8 mouse cellular contexts compared by ENCODE assay signal in genomic region chr5:88721565-88722212, GRCm38 (mm10). TPM values are rescaled to one million over a fixed set of nuclear protein-coding genes. Genes with fewer than 3 reads are reported as not detected.
DNase-seq lines count a peak whose midpoint lies in the region; ATAC-seq and TF ChIP-seq lines count a peak whose summit lies in the region.

No protein-coding gene starts in this region.

- TF ChIP-seq RAD21 in CH12.LX (IDR thresholded peaks at IDR 0.05; ENCODE audit: low read depth, low read length) = no peak

- dilution Hi-C loops in CH12.LX (cut with MboI; ENCODE audit: extremely low pct_ligation_motif_present, extremely low pct_unique_long_range_greater_than_20kb, low sequenced_read_pairs) = no loop called here

- TF ChIP-seq EP300 in CH12.LX (IDR thresholded peaks at IDR 0.05; ENCODE audit: low read length) = no peak

- 1% methylated on average over 31 of the region's 31 CpGs for WGBS in embryonic facial prominence, embryonic 12.5 days
- 8% methylated on average over 31 of the region's 31 CpGs for WGBS in macrophage (ENCODE audit: missing documents)

- peaks cover 12 to 44% of the 10 kb centered on the region in 2 experiments for H3K4me1 ChIP-seq in CH12.LX (ENCODE audit: control insufficient read depth in 1 of 2, insufficient read depth in 2 of 2)
- H3K4me1 ChIP-seq in embryonic facial prominence, embryonic 12.5 days = peaks cover 22% of the 10 kb centered on the region

- peaks cover 32% of the 10 kb centered on the region for H3K79me2 ChIP-seq in CH12.LX (replicated peaks; ENCODE audit: control insufficient read depth, extremely low read depth, insufficient read depth, poor library complexity, severe bottlenecking)
- H3K79me2 ChIP-seq in macrophage (ENCODE audit: inconsistent target) = peaks cover 57% of the 10 kb centered on the region

- in situ Hi-C loops in CH12.LX (cut with MboI; ENCODE audit: low pct_ligation_motif_present, low pct_unique_long_range_greater_than_20kb, low sequenced_read_pairs) = no loop called here

- peak; percentile 16; the same call in 1 of the 2 replicates for ATAC-seq in embryonic facial prominence, embryonic 12.5 days (ENCODE audit: insufficient number of reproducible peaks, insufficient read depth, low FRiP score, low TSS enrichment)

- no peaks in the 10 kb centered on the region for H3K27me3 ChIP-seq in CH12.LX (replicated peaks)
- no peaks in the 10 kb centered on the region for H3K27me3 ChIP-seq in embryonic facial prominence, embryonic 12.5 days

- H3K9ac ChIP-seq in CH12.LX (ENCODE audit: insufficient read depth, low read depth) = peak overlapping the region; percentile 99
- H3K9ac ChIP-seq in embryonic facial prominence, embryonic 12.5 days = peak overlapping the region; percentile 95

- H3K27ac ChIP-seq in CH12.LX (ENCODE audit: insufficient read depth, low read depth) = no peak overlapping the region
- peak overlapping the region; percentile 94 for H3K27ac ChIP-seq in embryonic facial prominence, embryonic 12.5 days
- H3K27ac ChIP-seq in macrophage = no peak overlapping the region

- intact Hi-C loops in heart, postnatal 36 days (cut with DNase I) = loop anchor here (2.0 to 5.0 kb wide), 2 partner anchors 43 to 164 kb away; partner anchors contain the start of gene Dck

- no peaks in the 10 kb centered on the region for H3K9me3 ChIP-seq in CH12.LX (replicated peaks; ENCODE audit: low read length)
- no peaks in the 10 kb centered on the region for H3K9me3 ChIP-seq in embryonic facial prominence, embryonic 12.5 days

- no peak for TF ChIP-seq CTCF in CH12.LX (conservative IDR thresholded peaks at IDR 0.05 in 1 of 2, IDR thresholded peaks at IDR 0.05 in 1 of 2; ENCODE audit: low read depth in 2 of 2, low read length in 2 of 2)

- DNase-seq in CH12.LX (ENCODE audit: extremely low read depth) = no peak
- DNase-seq in adrenal gland, postnatal 10 days = peak; percentile 60
- DNase-seq in heart, postnatal 36 days = peak; percentile 40 to 51
- DNase-seq in layer of hippocampus, postnatal 10 days (ENCODE audit: low spot score in 2 of 2) = peak; percentile 34 to 41
- DNase-seq in right cerebral cortex, postnatal 10 days (ENCODE audit: low spot score in 2 of 2) = peak; percentile 39 to 49
- peak; percentile 36 for DNase-seq in yolk sac, embryonic 10.5 days (ENCODE audit: low spot score)

- H3K4me2 ChIP-seq in CH12.LX (ENCODE audit: insufficient read depth, low read depth, poor library complexity, severe bottlenecking) = peak overlapping the region; percentile 60
- peak overlapping the region; percentile 97 for H3K4me2 ChIP-seq in embryonic facial prominence, embryonic 12.5 days (replicated peaks)

- peaks cover 0 to 10% of the 10 kb centered on the region in 2 experiments for H3K36me3 ChIP-seq in CH12.LX (replicated peaks in 1 of 2; ENCODE audit: control insufficient read depth in 1 of 2, insufficient read depth in 1 of 2, low read length in 1 of 2)
- H3K36me3 ChIP-seq in embryonic facial prominence, embryonic 12.5 days = no peaks in the 10 kb centered on the region
- H3K36me3 ChIP-seq in macrophage (ENCODE audit: inconsistent target) = no peaks in the 10 kb centered on the region

- TF ChIP-seq POLR2A in CH12.LX (IDR thresholded peaks at IDR 0.05; ENCODE audit: low read depth, low read length) = no peak

- H3K4me3 ChIP-seq in CH12.LX (replicated peaks in 1 of 3; ENCODE audit: low read depth in 2 of 3, low read length in 2 of 3, poor library complexity in 1 of 3) = peak overlapping the region; percentile 73 to 100 (median 99)
- H3K4me3 ChIP-seq in embryonic facial prominence, embryonic 12.5 days = peak overlapping the region; percentile 94
- peak overlapping the region; percentile 49 for H3K4me3 ChIP-seq in macrophage (ENCODE audit: inconsistent target)

TF ChIP-seq in CH12.LX, 34 proteins besides CTCF, POLR2A, EP300 and RAD21:
- TF ChIP-seq HCFC1 (IDR thresholded peaks at IDR 0.05; ENCODE audit: low read depth, low read length) = no peak
- TF ChIP-seq ZNF384 (IDR thresholded peaks at IDR 0.05; ENCODE audit: low read depth, low read length) = no peak
- no peak for TF ChIP-seq JUN (IDR thresholded peaks at IDR 0.05; ENCODE audit: insufficient read depth, low read depth, low read length)
- no peak for TF ChIP-seq TCF12 (IDR thresholded peaks at IDR 0.05; ENCODE audit: low read depth, low read length)
- TF ChIP-seq ZC3H11A (IDR thresholded peaks at IDR 0.05; ENCODE audit: low read depth, low read length) = no peak
- TF ChIP-seq SMC3 (IDR thresholded peaks at IDR 0.05; ENCODE audit: low read depth, low read length) = no peak
- no peak for TF ChIP-seq NRF1 (IDR thresholded peaks at IDR 0.05; ENCODE audit: low read depth, low read length)
- no peak for TF ChIP-seq KAT2A (IDR thresholded peaks at IDR 0.05; ENCODE audit: insufficient replicate concordance, low read length)
- TF ChIP-seq MAX (IDR thresholded peaks at IDR 0.05; ENCODE audit: low read length) = no peak
- no peak for TF ChIP-seq MXI1 (IDR thresholded peaks at IDR 0.05; ENCODE audit: low read depth, low read length)
- no peak for TF ChIP-seq SIN3A (IDR thresholded peaks at IDR 0.05; ENCODE audit: low read length)
- no peak for TF ChIP-seq ZKSCAN1 (IDR thresholded peaks at IDR 0.05; ENCODE audit: borderline replicate concordance, low read depth, low read length)
- no peak for TF ChIP-seq GABPA (IDR thresholded peaks at IDR 0.05; ENCODE audit: insufficient replicate concordance, low read depth, low read length)
- no peak for TF ChIP-seq USF2 (conservative IDR thresholded peaks at IDR 0.05; ENCODE audit: low read depth, low read length)
- no peak for TF ChIP-seq ELF1 (IDR thresholded peaks at IDR 0.05; ENCODE audit: low read depth, low read length)
- no peak for TF ChIP-seq JUND (conservative IDR thresholded peaks at IDR 0.05; ENCODE audit: low read depth, low read length)

RNA-seq across cellular contexts. Expression of gene Mob1b, which starts 1.0 kb away (rescaled TPM):
- 7.0 and 7.6 TPM in 2 replicates for total RNA-seq in CH12.LX (2012; rRNA removed)
- total RNA-seq in CH12.LX (2014; rRNA removed) = 11.9 and 13.0 TPM in 2 replicates
- 9.0 and 10.5 TPM in 2 replicates for polyA plus RNA-seq in CH12.LX (2012; ENCODE audit: insufficient read length, low read depth)
- 10 to 100 TPM; 32.0 to 33.6 TPM for total RNA-seq in adrenal gland, postnatal 10 days (2021)
- polyA plus RNA-seq in embryonic facial prominence, embryonic 12.5 days (2016; fragmentation: Nextera tagmentation; extraction: Ambion mirVana) = 11.8 and 13.7 TPM in 2 replicates
- 10 to 100 TPM; 24.0 to 26.8 TPM for total RNA-seq in heart, postnatal 36 days (2021)
- total RNA-seq in layer of hippocampus, postnatal 10 days (2021) = 10 to 100 TPM; 33.4 to 34.5 TPM
- total RNA-seq in macrophage (2018; cell fraction: chromatin; rRNA removed) = 100 to 1,000 TPM in 6 of 26 experiments, 10 to 100 TPM in 20; 25.1 to 127 (median 79.7) TPM
- 10 to 100 TPM; 20.8 to 41.3 (median 28.3) TPM for total RNA-seq in macrophage (2018; cell fraction: cytosol; rRNA removed)
- total RNA-seq in macrophage (2018; cell fraction: nucleus; rRNA removed) = 100 to 1,000 TPM in 2 of 26 experiments, 10 to 100 TPM in 24; 36.2 to 156 (median 66.0) TPM
- polyA plus RNA-seq in macrophage (2018) = 8.3 to 13.9 TPM (median 13.6 TPM) in 3 replicates

RNA-seq across cellular contexts. Expression of gene Dck, which starts 43.1 kb away (rescaled TPM):
- 13.7 and 15.4 TPM in 2 replicates for total RNA-seq in CH12.LX (2012; rRNA removed)
- total RNA-seq in CH12.LX (2014; rRNA removed) = 31.2 and 33.9 TPM in 2 replicates
- 20.9 and 25.5 TPM in 2 replicates for polyA plus RNA-seq in CH12.LX (2012; ENCODE audit: insufficient read length, low read depth)
- total RNA-seq in adrenal gland, postnatal 10 days (2021) = 1 to 10 TPM; 8.0 to 9.6 TPM
- polyA plus RNA-seq in embryonic facial prominence, embryonic 12.5 days (2016; fragmentation: Nextera tagmentation; extraction: Ambion mirVana) = 63.6 and 66.9 TPM in 2 replicates
- total RNA-seq in heart, postnatal 36 days (2021) = 1 to 10 TPM; 2.8 to 3.3 TPM
- 10 to 100 TPM; 16.7 to 16.8 TPM for total RNA-seq in layer of hippocampus, postnatal 10 days (2021)
- 10 to 100 TPM in 20 of 26 experiments, 1 to 10 TPM in 6; 4.1 to 58.0 (median 23.3) TPM for total RNA-seq in macrophage (2018; cell fraction: chromatin; rRNA removed)
- total RNA-seq in macrophage (2018; cell fraction: cytosol; rRNA removed) = 100 to 1,000 TPM in 5 of 26 experiments, 10 to 100 TPM in 21; 19.9 to 144 (median 49.0) TPM
- total RNA-seq in macrophage (2018; cell fraction: nucleus; rRNA removed) = 100 to 1,000 TPM in 3 of 26 experiments, 10 to 100 TPM in 21, 1 to 10 TPM in 2; 9.7 to 121 (median 60.7) TPM
- polyA plus RNA-seq in macrophage (2018) = 27.6 to 66.9 TPM (median 53.1 TPM) in 3 replicates

RNA-seq across cellular contexts. Expression of gene Grsf1, which starts 45.7 kb away (rescaled TPM):
- total RNA-seq in CH12.LX (2012; rRNA removed) = 56.8 and 60.5 TPM in 2 replicates
- total RNA-seq in CH12.LX (2014; rRNA removed) = 109 and 115 TPM in 2 replicates
- 100 and 126 TPM in 2 replicates for polyA plus RNA-seq in CH12.LX (2012; ENCODE audit: insufficient read length, low read depth)
- total RNA-seq in adrenal gland, postnatal 10 days (2021) = 100 to 1,000 TPM; 144 to 156 TPM
- 68.2 and 69.3 TPM in 2 replicates for polyA plus RNA-seq in embryonic facial prominence, embryonic 12.5 days (2016; fragmentation: Nextera tagmentation; extraction: Ambion mirVana)
- 100 to 1,000 TPM; 208 to 215 TPM for total RNA-seq in heart, postnatal 36 days (2021)
- 10 to 100 TPM; 90.9 to 91.1 TPM for total RNA-seq in layer of hippocampus, postnatal 10 days (2021)
- total RNA-seq in macrophage (2018; cell fraction: chromatin; rRNA removed) = 10 to 100 TPM in 24 of 26 experiments, 1 to 10 TPM in 2; 4.9 to 38.6 (median 23.7) TPM
- total RNA-seq in macrophage (2018; cell fraction: cytosol; rRNA removed) = 10 to 100 TPM; 36.7 to 63.9 (median 51.1) TPM
- 10 to 100 TPM; 16.1 to 42.0 (median 22.8) TPM for total RNA-seq in macrophage (2018; cell fraction: nucleus; rRNA removed)
- polyA plus RNA-seq in macrophage (2018) = 46.1 to 114 TPM (median 64.2 TPM) in 3 replicates

Comparison
In these comparisons a context has a peak if more than half of its experiments do, and no peak if none do; other contexts are left out.
1. H3K4me3 ChIP-seq: peak in every context shown above with its lines; median percentile 99 in CH12.LX; 94 in embryonic facial prominence, embryonic 12.5 days; 49 in macrophage.